Mouse (Mus musculus): Measurements from ENCODE around the gene Hoxc4.

DNA sequence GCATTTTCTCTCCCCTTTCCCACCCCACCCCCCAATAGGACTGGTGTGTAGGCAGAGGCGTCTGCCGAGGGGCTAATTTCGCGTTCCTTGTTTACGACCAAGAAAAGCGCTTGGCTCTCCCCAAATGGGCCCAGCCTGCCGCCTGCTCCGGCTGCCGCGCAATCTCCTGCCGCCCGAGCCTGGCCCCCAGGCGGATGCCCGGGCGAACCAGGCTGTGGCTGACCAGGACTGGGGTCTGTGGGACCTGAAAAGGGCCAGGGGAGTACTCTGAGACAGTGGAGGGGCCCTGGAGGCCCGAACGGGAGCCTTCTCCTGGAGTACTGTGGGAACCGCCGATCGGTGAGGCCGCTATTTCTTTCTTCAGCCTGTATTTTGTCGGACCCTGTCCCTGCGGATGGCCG is 18.2 kb upstream of the Hoxc4 start:
- TF ChIP-seq CTCF (IDR thresholded peaks at IDR 0.05; ENCODE audit: low read depth) (no peak), EP300 (IDR thresholded peaks at IDR 0.05; ENCODE audit: low read depth) (no peak)

All from liver, embryonic 14.5 days (tissue).